Mouse (Mus musculus) limb, embryonic 10.5 days (tissue): ENCODE data around the gene Mmp24. TPM values are rescaled to one million over a fixed set of nuclear protein-coding genes. Genes with fewer than 3 reads are reported as not detected.
"Not testable (repeated sequence)": the region's sequence is repeated elsewhere in the genome, so short reads cannot be mapped to it uniquely, and the experiment has no call there.

Experiments
- DNase-seq: peaks from one replicate; pipeline ENCODE4 v3.0.0-alpha.2; 2017; ENCODE audit warnings: low spot score
- H3K27ac ChIP-seq: fragments of 300-500 bp; sonication (generic); 2 replicates; pipeline ENCODE4 v1.5.1; 2016; ENCODE audit warnings: mild to moderate bottlenecking
- H3K27me3 ChIP-seq: fragments of 300-500 bp; sonication (generic); 2 replicates; pipeline ENCODE4 v1.6.1; 2016; ENCODE audit warnings: low read depth, mild to moderate bottlenecking; ENCODE audit not compliant: poor library complexity, severe bottlenecking
- H3K36me3 ChIP-seq: fragments of 300-500 bp; sonication (generic); 2 replicates; pipeline ENCODE4 v1.6.1; 2016; ENCODE audit warnings: mild to moderate bottlenecking, moderate library complexity
- H3K4me1 ChIP-seq: fragments of 300-500 bp; sonication (generic); 2 replicates; pipeline ENCODE4 v1.6.1; 2016
- H3K4me3 ChIP-seq: fragments of 300-500 bp; sonication (generic); 2 replicates; pipeline ENCODE4 v1.5.1; 2016; ENCODE audit warnings: mild to moderate bottlenecking, moderate library complexity
- H3K9me3 ChIP-seq: fragments of 300-500 bp; sonication (generic); replicated peaks from 2 replicates; pipeline ENCODE4 v1.6.1; 2016; ENCODE audit warnings: mild to moderate bottlenecking
- WGBS: fragments of 180-500 bp; shearing (Covaris S2); methylation state at CpG from one replicate; pipeline ENCODE4 v1.1.7; 2016; 5-methylcytosine and 5-hydroxymethylcytosine counted together
- polyA plus RNA-seq: library from polyadenylated mRNA; unstranded; fragments of >200 nt; fragmentation: Nextera tagmentation; extraction: Ambion mirVana; gene quantifications from 2 replicates; pipeline ENCODE4 v1.2.1, GENCODE M21; 2016

Gene Mmp24
- polyA plus RNA-seq: 0.05 TPM in 1 of 2 replicates, not detected in the other

GRCm38 (mm10) chr2:155774927-155775684 lies at the start of gene Mmp24:
Mmp24 (plus strand) TSS chr2:155775342.
- Histone ChIP-seq H3K27me3 (peaks cover 67% of the 10 kb centered on the region), H3K9me3 (no peaks in the 10 kb centered on the region), H3K4me3 (peak within 1 kb of the TSS; percentile 63), H3K27ac (no peak within 1 kb of the TSS), H3K36me3 (no peaks in the 10 kb centered on the region), H3K4me1 (peaks cover 10% of the 10 kb centered on the region)
- DNase-seq: peak; percentile 38
- WGBS: 27% methylated on average over 100 of the region's 100 CpGs

GRCm38 (mm10) chr2:155726302-155726701 lies 48.8 kb upstream of the Mmp24 start:
- Histone ChIP-seq H3K4me1 (peaks cover 12% of the 10 kb centered on the region), H3K36me3 (peaks cover 12% of the 10 kb centered on the region; the same call in 1 of the 2 replicates), H3K4me3 (no peak overlapping the region), H3K9me3 (no peaks in the 10 kb centered on the region), H3K27ac (no peak overlapping the region), H3K27me3 (no peaks in the 10 kb centered on the region)
- no peak for DNase-seq
- 89% methylated on average over 7 of the region's 7 CpGs for WGBS

GRCm38 (mm10) chr2:155727764-155728395 lies 47.3 kb upstream of the Mmp24 start:
- H3K27me3 ChIP-seq: no peaks in the 10 kb centered on the region
- no peak for DNase-seq
- H3K9me3 ChIP-seq: no peaks in the 10 kb centered on the region
- H3K4me3 ChIP-seq: no peak overlapping the region
- peaks cover 12% of the 10 kb centered on the region for H3K4me1 ChIP-seq
- no peak overlapping the region for H3K27ac ChIP-seq
- 81% methylated on average over 7 of the region's 7 CpGs for WGBS
- H3K36me3 ChIP-seq: 0 out of 2 replicates have a peak, but pooled peaks cover 1% of the 10 kb centered on the region

- Histone ChIP-seq H3K4me1 (peaks cover 12% of the 10 kb centered on the region), H3K4me3 (peak overlapping the region; percentile 92), H3K27me3 (no peaks in the 10 kb centered on the region), H3K27ac (peak overlapping the region; percentile 77), H3K9me3 (no peaks in the 10 kb centered on the region), H3K36me3 (no peaks in the 10 kb centered on the region)
- DNase-seq: no peak
- WGBS: 4% methylated on average over 15 of the region's 15 CpGs
These were observed 46.4 kb upstream of the Mmp24 start for GRCm38 (mm10) chr2:155728742-155729141.

GRCm38 (mm10) chr2:155729158-155729645 lies 45.9 kb upstream of the Mmp24 start, which contains the start of gene Edem2:
Edem2 (minus strand) TSS chr2:155729475.
- Histone ChIP-seq H3K9me3 (no peaks in the 10 kb centered on the region), H3K4me1 (peaks cover 12% of the 10 kb centered on the region), H3K36me3 (no peaks in the 10 kb centered on the region), H3K27me3 (no peaks in the 10 kb centered on the region), H3K27ac (peak within 1 kb of the TSS; percentile 77), H3K4me3 (peak within 1 kb of the TSS; percentile 92)
- WGBS: under 1% methylated on average over 33 of the region's 33 CpGs
- peak; percentile 85 for DNase-seq

- Histone ChIP-seq H3K4me3 (no peak overlapping the region), H3K9me3 (no peaks in the 10 kb centered on the region), H3K27ac (no peak overlapping the region), H3K36me3 (no peaks in the 10 kb centered on the region), H3K27me3 (no peaks in the 10 kb centered on the region), H3K4me1 (no peaks in the 10 kb centered on the region)
- no peak for DNase-seq
- WGBS: 82% methylated on average over 5 of the region's 5 CpGs
These were observed 40.1 kb upstream of the Mmp24 start for GRCm38 (mm10) chr2:155735080-155735479.

GRCm38 (mm10) chr2:155735766-155736165 lies 39.4 kb upstream of the Mmp24 start, which contains the start of gene Gm17581:
Gm17581 (minus strand) TSS chr2:155735866.
- not testable (repeated sequence) for H3K4me1 ChIP-seq, H3K27me3 ChIP-seq, H3K36me3 ChIP-seq, H3K9me3 ChIP-seq, DNase-seq, H3K4me3 ChIP-seq, H3K27ac ChIP-seq
- WGBS: 88% methylated on average over 5 of the region's 5 CpGs

- Histone ChIP-seq H3K4me1 (no peaks in the 10 kb centered on the region), H3K9me3 (no peaks in the 10 kb centered on the region), H3K4me3 (no peak overlapping the region), H3K27ac (no peak overlapping the region), H3K27me3 (no peaks in the 10 kb centered on the region), H3K36me3 (no peaks in the 10 kb centered on the region)
- WGBS: 87% methylated on average over 6 of the region's 6 CpGs
- DNase-seq: no peak
These were observed 38.2 kb upstream of the Mmp24 start for GRCm38 (mm10) chr2:155736936-155737335.

- Histone ChIP-seq H3K4me3 (no peak overlapping the region), H3K4me1 (no peaks in the 10 kb centered on the region), H3K27me3 (no peaks in the 10 kb centered on the region), H3K27ac (no peak overlapping the region), H3K36me3 (no peaks in the 10 kb centered on the region), H3K9me3 (no peaks in the 10 kb centered on the region)
- DNase-seq: no peak
- 79% methylated on average over 9 of the region's 9 CpGs for WGBS
These were observed 37.3 kb upstream of the Mmp24 start for GRCm38 (mm10) chr2:155737803-155738202.

GRCm38 (mm10) chr2:155742211-155742610 lies 32.9 kb upstream of the Mmp24 start:
- H3K27me3 ChIP-seq: no peaks in the 10 kb centered on the region
- H3K27ac ChIP-seq: no peak overlapping the region
- DNase-seq: no peak
- H3K4me3 ChIP-seq: no peak overlapping the region
- no peaks in the 10 kb centered on the region for H3K4me1 ChIP-seq
- no peaks in the 10 kb centered on the region for H3K9me3 ChIP-seq
- no peaks in the 10 kb centered on the region for H3K36me3 ChIP-seq
- 92% methylated on average over 11 of the region's 11 CpGs for WGBS

GRCm38 (mm10) chr2:155742931-155743337 lies 32.2 kb upstream of the Mmp24 start:
- no peaks in the 10 kb centered on the region for H3K4me1 ChIP-seq
- no peak for DNase-seq
- 85% methylated on average over 12 of the region's 12 CpGs for WGBS
- no peak overlapping the region for H3K4me3 ChIP-seq
- H3K27ac ChIP-seq: no peak overlapping the region
- H3K9me3 ChIP-seq: no peaks in the 10 kb centered on the region
- H3K27me3 ChIP-seq: no peaks in the 10 kb centered on the region
- H3K36me3 ChIP-seq: no peaks in the 10 kb centered on the region

GRCm38 (mm10) chr2:155743351-155743750 lies 31.8 kb upstream of the Mmp24 start:
- WGBS: 88% methylated on average over 9 of the region's 9 CpGs

GRCm38 (mm10) chr2:155745487-155745886 lies 29.7 kb upstream of the Mmp24 start:
- no peak overlapping the region for H3K4me3 ChIP-seq
- WGBS: 63% methylated on average over 3 of the region's 3 CpGs

More at GRCm38 (mm10) chr2:155743351-155743750, 31.8 kb upstream of the Mmp24 start:
- DNase-seq: no peak
- H3K27ac ChIP-seq: no peak overlapping the region
- H3K27me3 ChIP-seq: no peaks in the 10 kb centered on the region
- no peaks in the 10 kb centered on the region for H3K36me3 ChIP-seq
- no peaks in the 10 kb centered on the region for H3K4me1 ChIP-seq
- no peaks in the 10 kb centered on the region for H3K9me3 ChIP-seq
- no peak overlapping the region for H3K4me3 ChIP-seq

More at GRCm38 (mm10) chr2:155745487-155745886, 29.7 kb upstream of the Mmp24 start:
- Histone ChIP-seq H3K27me3 (no peaks in the 10 kb centered on the region), H3K27ac (no peak overlapping the region), H3K9me3 (no peaks in the 10 kb centered on the region), H3K36me3 (no peaks in the 10 kb centered on the region), H3K4me1 (no peaks in the 10 kb centered on the region)
- no peak for DNase-seq
